Mouse (Mus musculus) heart, postnatal 0 days (tissue): ENCODE measurements around the gene Dnm1.

Source experiments
- CTCF ChIP-seq: IDR thresholded peaks from 2 replicates; pipeline ENCODE4 v1.5.1; 2016; ENCODE audit warnings: antibody characterized with exemption, control low read depth, low read depth
- EP300 ChIP-seq: IDR thresholded peaks from 2 replicates; pipeline ENCODE4 v1.6.1; 2016; ENCODE audit warnings: antibody characterized with exemption, low read depth

- TF ChIP-seq CTCF = peak; percentile 68
- no peak for TF ChIP-seq EP300
These were observed 70.4 kb downstream of the Dnm1 start for GRCm38 (mm10) chr2:32282727-32283126.
